Mouse (Mus musculus) embryonic facial prominence, embryonic 15.5 days (tissue): ENCODE measurements around the gene Col25a1. TPM values are rescaled to one million over a fixed set of nuclear protein-coding genes. Genes with fewer than 3 reads are reported as not detected.
A peak's percentile ranks its signal among the peaks of the same experiment; 100 is the strongest.

Source experiments
- ATAC-seq: fragments of 200-750 bp; cut with Nextera tagmentation; 2 replicates; pipeline ENCODE4 v1.8.0; 2017; ENCODE audit warnings: low read depth, moderate TSS enrichment; ENCODE audit not compliant: insufficient number of reproducible peaks, low FRiP score, low TSS enrichment
- H3K27ac ChIP-seq: fragments of 300-500 bp; sonication (generic); replicated peaks from 2 replicates; pipeline ENCODE4 v1.5.1; 2015; ENCODE audit warnings: mild to moderate bottlenecking, inconsistent platforms
- H3K27me3 ChIP-seq: fragments of 300-500 bp; sonication (generic); 2 replicates; pipeline ENCODE4 v1.6.1; 2015; ENCODE audit warnings: inconsistent platforms
- H3K36me3 ChIP-seq: fragments of 300-500 bp; sonication (generic); 2 replicates; pipeline ENCODE4 v1.6.1; 2015; ENCODE audit warnings: mild to moderate bottlenecking, inconsistent platforms
- H3K4me1 ChIP-seq: fragments of 300-500 bp; sonication (generic); 2 replicates; pipeline ENCODE4 v1.6.1; 2015; ENCODE audit warnings: inconsistent platforms
- H3K4me2 ChIP-seq: fragments of 300-500 bp; sonication (generic); replicated peaks from 2 replicates; pipeline ENCODE4 v1.6.1; 2015; ENCODE audit warnings: mild to moderate bottlenecking, inconsistent platforms
- H3K4me3 ChIP-seq: fragments of 300-500 bp; sonication (generic); replicated peaks from 2 replicates; pipeline ENCODE4 v1.5.1; 2015; ENCODE audit warnings: mild to moderate bottlenecking, inconsistent platforms
- H3K9ac ChIP-seq: fragments of 300-500 bp; sonication (generic); 2 replicates; pipeline ENCODE4 v1.6.1; 2015; ENCODE audit warnings: inconsistent platforms
- H3K9me3 ChIP-seq: fragments of 300-500 bp; sonication (generic); replicated peaks from 2 replicates; pipeline ENCODE4 v1.6.1; 2016; ENCODE audit warnings: inconsistent platforms
- WGBS: fragments of 180-500 bp; shearing (Covaris S2); methylation state at CpG from one replicate; pipeline ENCODE4 v1.1.7; 2015; 5-methylcytosine and 5-hydroxymethylcytosine counted together
- polyA plus RNA-seq: library from polyadenylated mRNA; unstranded; fragments of >200 nt; fragmentation: Nextera tagmentation; extraction: Ambion mirVana; gene quantifications from 2 replicates; pipeline ENCODE4 v1.2.1, GENCODE M21; 2015

The Col25a1 gene
- polyA plus RNA-seq, 1 experiment from 2014 or later = 16.5 TPM

DNA sequence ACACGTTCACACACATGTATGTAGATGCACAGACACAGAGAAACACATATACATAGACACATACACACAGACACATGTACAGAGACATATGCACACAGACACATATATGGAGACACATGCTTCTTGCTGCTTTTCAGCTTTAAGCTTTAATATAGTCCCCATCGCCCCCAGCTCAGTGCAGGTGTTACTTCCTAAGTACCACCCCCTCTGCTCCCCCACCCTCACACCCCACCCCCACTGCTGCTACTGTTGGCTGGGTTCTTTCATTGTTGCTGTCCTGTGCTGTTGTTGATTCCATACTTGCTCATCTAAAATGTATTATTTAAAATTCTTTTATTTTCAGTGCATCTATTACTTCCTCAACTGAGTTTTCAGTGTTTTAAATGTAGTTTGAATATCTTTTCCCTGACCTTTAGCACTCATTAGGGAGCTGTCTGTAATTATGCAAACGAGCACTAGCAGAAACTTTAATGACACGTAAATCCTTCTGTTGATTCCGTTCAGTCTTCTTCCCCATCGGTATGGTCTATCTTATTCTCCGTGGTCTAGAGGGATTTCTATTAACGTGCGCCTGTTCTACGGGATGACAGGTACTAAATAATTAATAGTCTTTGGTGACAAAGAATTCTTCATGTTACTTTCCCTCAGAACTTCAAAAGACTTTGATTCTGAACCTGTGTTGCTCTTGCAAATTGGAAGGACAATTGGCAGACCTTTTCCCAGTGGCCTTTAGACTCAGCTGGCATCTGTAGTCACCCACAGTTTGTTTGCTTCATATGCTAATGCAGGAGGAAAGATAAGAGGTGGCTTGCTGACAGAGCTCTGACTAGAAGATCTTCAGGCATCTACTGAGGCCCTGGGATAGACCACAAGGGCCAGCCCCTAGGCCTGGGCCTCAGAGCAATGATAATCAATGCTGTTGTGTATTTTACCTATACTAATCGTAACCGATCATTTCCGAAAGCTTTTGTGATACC, 196.0 kb downstream of the Col25a1 start:
- no peak overlapping the region for H3K4me2 ChIP-seq
- no peak for ATAC-seq
- no peaks in the 10 kb centered on the region for H3K36me3 ChIP-seq
- no peak overlapping the region for H3K27ac ChIP-seq
- H3K4me1 ChIP-seq = no peaks in the 10 kb centered on the region
- H3K9ac ChIP-seq = no peak overlapping the region
- no peaks in the 10 kb centered on the region for H3K27me3 ChIP-seq
- H3K9me3 ChIP-seq = no peaks in the 10 kb centered on the region
- H3K4me3 ChIP-seq = no peak overlapping the region
- 73% methylated on average over 13 of the region's 13 CpGs for WGBS

DNA sequence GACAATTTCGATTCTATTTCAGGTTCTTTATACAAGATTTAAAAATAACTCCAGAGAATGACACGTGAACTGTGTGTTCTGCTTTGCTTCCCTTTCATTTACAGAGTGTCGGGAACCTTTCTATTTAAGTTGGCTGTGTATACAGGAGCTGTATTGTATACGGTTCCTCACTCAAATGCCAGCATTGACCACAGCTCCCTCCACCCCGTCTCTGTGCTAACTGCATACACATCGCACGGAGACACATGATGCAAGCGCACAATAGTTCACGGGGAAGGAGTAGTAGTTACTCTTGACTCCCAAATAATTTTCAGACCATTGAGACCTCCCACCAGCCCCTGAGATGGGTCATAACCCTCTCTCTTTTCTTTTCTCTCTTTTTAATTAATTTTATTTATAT, 197.6 kb downstream of the Col25a1 start:
- 78% methylated on average over 9 of the region's 9 CpGs for WGBS

DNA sequence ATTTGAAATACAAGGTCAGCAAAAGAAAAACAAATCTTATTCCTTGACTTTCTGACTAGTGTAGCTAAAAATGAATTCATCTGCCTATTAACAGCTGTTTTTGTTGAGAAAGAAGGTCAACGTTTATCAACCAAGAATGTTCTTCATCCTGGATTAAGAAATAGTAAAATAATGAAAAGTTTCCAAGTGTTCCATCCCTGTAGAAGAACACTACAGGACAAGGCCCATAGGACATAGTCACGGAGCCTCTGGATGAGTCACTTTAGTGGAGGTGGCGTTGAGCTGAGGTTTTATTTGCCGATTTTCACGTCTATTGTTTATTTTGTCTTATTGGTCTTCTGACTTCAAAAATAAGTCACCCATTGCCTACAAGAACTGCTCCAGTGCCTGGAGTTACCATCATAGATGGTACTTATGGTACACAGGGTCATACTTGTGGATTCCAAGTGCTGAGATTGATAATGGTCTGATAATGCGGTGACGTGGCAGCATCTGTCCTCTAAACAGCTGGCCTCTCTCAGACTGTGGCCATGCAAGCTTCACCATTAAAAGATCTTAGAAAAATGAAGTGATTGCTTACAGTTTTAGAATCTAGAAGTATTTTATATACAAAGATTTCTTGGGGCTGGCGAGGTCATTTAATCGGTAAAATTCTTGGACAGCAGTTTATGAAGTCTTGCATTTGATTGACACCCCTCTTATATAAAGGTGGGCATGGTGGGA, 198.7 kb downstream of the Col25a1 start:
- H3K36me3 ChIP-seq = no peaks in the 10 kb centered on the region
- H3K27me3 ChIP-seq = no peaks in the 10 kb centered on the region
- no peak overlapping the region for H3K4me3 ChIP-seq
- H3K27ac ChIP-seq = no peak overlapping the region
- H3K9me3 ChIP-seq = no peaks in the 10 kb centered on the region
- ATAC-seq = no peak
- no peaks in the 10 kb centered on the region for H3K4me1 ChIP-seq
- H3K9ac ChIP-seq = no peak overlapping the region
- 94% methylated on average over 9 of the region's 9 CpGs for WGBS
- H3K4me2 ChIP-seq = no peak overlapping the region

More for the DNA sequence above, 197.6 kb downstream of the Col25a1 start:
- H3K9ac ChIP-seq = no peak overlapping the region
- no peaks in the 10 kb centered on the region for H3K36me3 ChIP-seq
- no peak overlapping the region for H3K4me3 ChIP-seq
- no peaks in the 10 kb centered on the region for H3K27me3 ChIP-seq
- no peak overlapping the region for H3K27ac ChIP-seq
- no peaks in the 10 kb centered on the region for H3K4me1 ChIP-seq
- no peak overlapping the region for H3K4me2 ChIP-seq
- no peak; the same call in 1 of the 2 replicates for ATAC-seq
- no peaks in the 10 kb centered on the region for H3K9me3 ChIP-seq

DNA sequence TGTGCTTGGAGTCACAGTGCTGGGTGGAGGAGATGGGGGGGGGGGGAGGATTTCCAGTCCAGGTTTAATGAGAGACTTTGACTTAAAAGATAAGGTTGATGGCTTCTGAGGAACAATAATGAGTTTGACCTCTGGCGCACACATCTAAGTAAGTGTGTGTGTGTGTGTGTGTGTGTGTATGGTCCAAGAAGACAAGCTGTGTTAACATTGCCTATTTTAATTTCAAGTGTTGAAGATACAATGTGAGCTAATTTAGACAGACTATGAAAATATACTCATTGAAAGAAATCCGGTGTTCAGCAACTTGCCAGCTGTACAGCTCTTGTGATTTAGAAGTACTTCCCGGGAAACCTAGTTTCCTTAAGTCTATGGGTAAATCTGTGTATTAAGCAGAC, 199.3 kb downstream of the Col25a1 start:
- no peak for ATAC-seq
- no peaks in the 10 kb centered on the region for H3K27me3 ChIP-seq
- no peak overlapping the region for H3K9ac ChIP-seq
- H3K4me1 ChIP-seq = no peaks in the 10 kb centered on the region
- no peak overlapping the region for H3K4me2 ChIP-seq
- no peaks in the 10 kb centered on the region for H3K36me3 ChIP-seq
- H3K9me3 ChIP-seq = no peaks in the 10 kb centered on the region
- H3K27ac ChIP-seq = no peak overlapping the region
- no peak overlapping the region for H3K4me3 ChIP-seq
- 85% methylated on average over 3 of the region's 3 CpGs for WGBS

DNA sequence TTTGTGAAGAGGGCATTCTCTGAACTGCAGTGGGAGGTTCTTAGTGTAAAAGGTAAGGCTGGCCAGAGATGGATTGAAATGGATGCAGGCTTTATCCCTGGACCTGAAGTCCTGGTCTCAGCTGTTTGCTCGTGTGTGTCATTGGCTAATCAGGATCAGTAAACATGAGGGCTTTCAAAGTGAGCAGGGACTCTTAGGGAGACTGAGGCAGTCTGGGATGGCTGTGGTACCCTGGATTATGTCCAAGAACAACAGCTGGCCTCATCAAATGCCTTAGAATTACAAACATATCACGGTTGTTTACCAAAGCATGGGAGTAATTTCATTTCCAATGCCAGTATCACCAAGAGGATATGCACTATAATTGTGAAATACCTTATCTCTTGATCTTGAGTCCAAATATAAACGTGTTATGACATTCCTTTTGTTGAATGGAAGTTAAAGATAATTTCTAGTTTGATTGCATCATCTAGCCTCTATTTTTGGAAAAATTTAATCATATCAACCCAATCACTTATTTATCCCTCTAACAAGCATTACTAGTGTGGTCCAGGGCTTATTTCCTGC, 201.1 kb downstream of the Col25a1 start:
- no peak overlapping the region for H3K4me3 ChIP-seq
- H3K36me3 ChIP-seq = no peaks in the 10 kb centered on the region
- H3K9me3 ChIP-seq = no peaks in the 10 kb centered on the region
- H3K4me1 ChIP-seq = no peaks in the 10 kb centered on the region
- no peaks in the 10 kb centered on the region for H3K27me3 ChIP-seq
- no peak overlapping the region for H3K4me2 ChIP-seq
- 40% methylated on average over 3 of the region's 3 CpGs for WGBS
- H3K27ac ChIP-seq = no peak overlapping the region
- ATAC-seq = no peak
- H3K9ac ChIP-seq = no peak overlapping the region

DNA sequence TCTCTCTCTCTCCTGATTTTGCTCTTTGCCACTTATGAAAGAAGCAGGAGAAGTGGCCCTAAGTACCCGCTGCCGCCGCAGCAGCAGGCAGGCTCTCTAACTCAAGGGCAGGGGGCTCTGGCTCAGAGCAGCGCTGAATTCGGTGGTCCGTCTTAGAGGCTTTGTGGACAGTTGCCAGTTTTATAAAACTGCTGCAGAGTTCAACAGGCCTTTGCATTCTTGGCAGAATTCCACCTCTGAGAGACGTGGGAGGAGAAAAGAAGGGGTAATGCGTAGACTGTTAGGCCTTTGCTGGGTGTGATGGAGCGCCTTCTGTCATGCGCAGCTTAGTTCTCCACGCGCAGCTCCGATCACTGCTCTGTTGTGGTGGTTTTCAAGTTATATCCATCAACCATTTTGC, 206.6 kb downstream of the Col25a1 start:
- no peaks in the 10 kb centered on the region for H3K9me3 ChIP-seq
- peaks cover 4% of the 10 kb centered on the region; the same call in 1 of the 2 replicates for H3K4me1 ChIP-seq
- no peaks in the 10 kb centered on the region for H3K27me3 ChIP-seq
- peak; percentile 54; the same call in 1 of the 2 replicates for ATAC-seq
- WGBS = 22% methylated on average over 13 of the region's 13 CpGs
- peak overlapping the region; percentile 30; the same call in 1 of the 2 replicates for H3K27ac ChIP-seq
- no peaks in the 10 kb centered on the region for H3K36me3 ChIP-seq
- H3K4me3 ChIP-seq = no peak overlapping the region; the same call in 1 of the 2 replicates
- H3K9ac ChIP-seq = no peak overlapping the region
- H3K4me2 ChIP-seq = peak overlapping the region; percentile 34

DNA sequence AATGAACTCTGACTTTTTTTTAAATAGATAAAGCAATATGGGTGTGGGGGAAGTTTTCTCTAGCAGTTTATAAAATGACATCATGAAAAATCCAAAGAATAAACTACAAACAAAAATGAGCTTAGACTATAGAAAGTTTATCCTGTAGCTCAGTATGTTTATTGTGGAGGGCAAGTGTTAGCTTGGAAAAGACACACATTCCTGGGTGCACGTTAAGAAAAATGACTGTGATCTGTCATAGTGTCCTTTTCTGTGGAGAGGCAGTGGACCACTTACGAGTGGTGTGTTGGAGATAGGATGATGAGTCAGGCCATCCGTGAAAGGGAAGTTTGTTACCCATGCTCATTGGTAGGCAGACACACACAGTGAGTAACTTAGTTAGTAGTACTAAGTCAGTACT, 207.1 kb downstream of the Col25a1 start:
- H3K9ac ChIP-seq = no peak overlapping the region
- H3K27me3 ChIP-seq = no peaks in the 10 kb centered on the region
- no peak overlapping the region for H3K27ac ChIP-seq
- H3K4me3 ChIP-seq = no peak overlapping the region
- 69% methylated on average over 3 of the region's 3 CpGs for WGBS
- H3K4me2 ChIP-seq = no peak overlapping the region
- no peaks in the 10 kb centered on the region for H3K9me3 ChIP-seq
- no peak for ATAC-seq
- no peaks in the 10 kb centered on the region for H3K36me3 ChIP-seq
- peaks cover 4% of the 10 kb centered on the region; the same call in 1 of the 2 replicates for H3K4me1 ChIP-seq

DNA sequence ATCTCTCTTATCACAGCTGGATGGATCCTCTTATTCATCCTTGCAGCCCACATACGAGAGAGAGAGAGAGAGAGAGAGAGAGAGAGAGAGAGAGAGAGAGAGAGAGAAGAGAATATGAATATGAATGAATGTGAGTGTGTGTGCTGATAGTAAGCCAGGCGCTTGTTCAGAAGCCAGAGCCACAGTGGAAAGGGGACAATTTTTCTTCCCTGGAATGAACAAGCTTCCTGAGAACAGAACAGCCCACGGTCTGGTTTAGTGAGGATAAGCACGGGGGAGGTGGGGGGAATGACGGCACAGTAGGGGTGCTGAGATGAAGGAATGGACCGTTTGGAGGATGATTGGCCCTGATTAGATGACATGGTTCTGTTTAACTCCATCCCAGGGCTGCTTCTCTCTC, 218.9 kb downstream of the Col25a1 start:
- Histone ChIP-seq H3K27me3 (no peaks in the 10 kb centered on the region), H3K4me2 (no peak overlapping the region), H3K4me3 (no peak overlapping the region), H3K27ac (no peak overlapping the region), H3K9ac (no peak overlapping the region), H3K4me1 (peaks cover 8% of the 10 kb centered on the region; the same call in 1 of the 2 replicates), H3K9me3 (no peaks in the 10 kb centered on the region), H3K36me3 (no peaks in the 10 kb centered on the region)
- no peak for ATAC-seq
- WGBS = 53% methylated on average over 6 of the region's 6 CpGs

DNA sequence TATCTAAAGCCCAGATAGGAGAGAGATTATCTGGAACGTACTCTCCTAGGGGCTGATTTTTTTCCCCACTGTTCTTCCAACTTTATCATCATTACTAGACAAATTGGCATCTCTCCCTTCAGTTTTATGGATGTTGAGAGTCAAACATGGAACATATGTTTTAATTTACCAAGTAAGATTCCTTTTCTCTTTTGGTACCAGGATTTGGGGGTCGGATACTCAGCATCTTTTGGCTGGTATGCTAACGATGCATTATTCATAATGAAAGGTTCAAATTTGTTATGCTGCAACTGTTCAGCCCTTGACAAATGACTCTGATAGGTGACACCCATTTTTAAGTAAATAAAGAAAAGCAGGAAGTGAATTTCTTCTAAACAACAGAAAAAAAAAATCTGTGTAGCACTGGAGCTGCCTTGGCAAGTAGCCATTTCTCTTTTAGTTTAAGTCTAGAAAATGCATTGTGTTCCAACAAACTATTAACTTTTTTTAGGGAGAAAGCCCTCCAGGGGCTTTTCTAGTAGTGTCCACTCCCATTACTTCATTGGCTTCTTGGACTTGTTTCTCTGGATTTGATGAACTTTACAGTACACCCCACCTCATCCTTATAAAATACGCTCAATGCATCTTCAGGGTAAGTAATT, 223.2 kb downstream of the Col25a1 start:
- H3K27ac ChIP-seq = no peak overlapping the region
- H3K27me3 ChIP-seq = no peaks in the 10 kb centered on the region
- no peaks in the 10 kb centered on the region for H3K36me3 ChIP-seq
- peaks cover 15% of the 10 kb centered on the region; the same call in 1 of the 2 replicates for H3K4me1 ChIP-seq
- H3K9ac ChIP-seq = no peak overlapping the region
- no peaks in the 10 kb centered on the region for H3K9me3 ChIP-seq
- H3K4me3 ChIP-seq = no peak overlapping the region
- 42% methylated on average over 4 of the region's 4 CpGs for WGBS
- no peak for ATAC-seq
- H3K4me2 ChIP-seq = no peak overlapping the region

DNA sequence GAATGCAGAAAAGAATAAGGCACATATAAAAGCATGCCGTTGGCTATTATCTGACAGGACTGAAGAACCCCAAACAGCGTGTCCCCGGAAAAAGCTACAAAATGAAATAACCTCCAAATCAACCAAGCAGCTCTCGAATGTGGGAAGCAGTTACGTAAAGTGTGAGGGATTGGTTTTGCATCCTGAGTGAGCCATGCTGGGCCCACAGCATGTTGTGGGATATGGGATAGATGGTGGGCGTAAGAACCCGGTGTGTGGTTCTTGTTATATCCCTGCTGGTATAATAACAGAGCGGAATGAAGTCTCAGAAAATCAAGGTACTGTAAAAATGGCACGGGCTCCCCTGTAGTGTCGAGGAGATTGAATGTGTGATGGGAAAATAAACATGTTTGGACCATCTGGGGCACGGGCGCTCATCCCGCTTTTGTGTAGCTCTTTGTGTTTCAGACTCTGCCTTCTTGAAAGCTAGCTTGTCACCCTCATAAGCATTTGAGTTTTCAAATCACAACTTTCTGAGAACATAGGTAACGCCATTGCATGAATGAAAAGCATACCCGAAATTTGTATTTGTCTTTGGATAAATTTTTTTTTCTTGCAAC, 225.4 kb downstream of the Col25a1 start:
- no peaks in the 10 kb centered on the region for H3K9me3 ChIP-seq
- no peaks in the 10 kb centered on the region for H3K36me3 ChIP-seq
- peaks cover 15% of the 10 kb centered on the region; the same call in 1 of the 2 replicates for H3K4me1 ChIP-seq
- H3K27ac ChIP-seq = no peak overlapping the region
- no peaks in the 10 kb centered on the region for H3K27me3 ChIP-seq
- H3K4me2 ChIP-seq = no peak overlapping the region
- no peak overlapping the region for H3K4me3 ChIP-seq
- WGBS = 80% methylated on average over 15 of the region's 15 CpGs
- H3K9ac ChIP-seq = no peak overlapping the region
- no peak for ATAC-seq
